Mouse (Mus musculus) CD4-positive, CD25-positive, alpha-beta regulatory T cell, adult 9 weeks (primary cell): ENCODE results near the gene Fam43b. TPM values are rescaled to one million over a fixed set of nuclear protein-coding genes. Genes with fewer than 3 reads are reported as not detected.

Experiments used
- polyA plus RNA-seq: library from polyadenylated mRNA; unstranded; fragments of 100-300 nt; shearing (Covaris generic); gene quantifications from one replicate; pipeline ENCODE4 v1.2.1, GENCODE M21; 2017

Fam43b gene
- not detected for polyA plus RNA-seq

DNA sequence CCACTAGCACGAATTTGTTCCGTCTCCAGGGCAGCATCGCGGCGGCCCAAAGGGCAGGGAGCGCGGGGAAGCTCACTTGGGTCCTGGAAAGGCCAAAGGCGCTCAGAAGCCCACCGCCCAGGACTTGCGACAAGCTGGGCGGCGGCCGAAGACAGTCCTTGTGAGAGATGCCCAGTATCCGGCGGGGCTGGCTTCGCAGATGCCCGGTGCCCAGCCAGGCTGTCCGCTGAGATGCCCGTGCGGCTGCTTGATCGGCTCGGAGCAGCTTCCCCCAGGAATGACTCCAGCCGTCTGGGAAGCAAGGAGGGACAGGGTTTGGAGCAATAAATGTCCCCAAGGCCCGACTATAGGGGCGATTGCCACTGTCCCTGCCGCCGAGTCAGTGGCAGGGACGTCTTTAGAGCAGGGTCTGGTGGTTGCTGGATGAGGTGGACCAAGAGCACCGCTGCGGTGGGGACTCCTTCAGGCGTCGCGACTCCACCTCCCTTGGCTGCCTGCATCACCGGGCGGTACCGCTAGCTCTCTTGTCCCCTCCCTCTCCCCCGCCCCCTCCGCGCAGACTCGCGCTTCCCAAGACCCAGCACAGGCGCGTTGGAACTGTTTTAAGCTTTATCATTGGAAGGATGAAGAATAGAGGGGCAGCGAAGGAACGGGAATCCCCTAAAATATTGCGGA lies at the start of gene Fam43b:
Gene Fam43b (minus strand): TSS at position 558 of the 675 bp plus-strand sequence.

DNA sequence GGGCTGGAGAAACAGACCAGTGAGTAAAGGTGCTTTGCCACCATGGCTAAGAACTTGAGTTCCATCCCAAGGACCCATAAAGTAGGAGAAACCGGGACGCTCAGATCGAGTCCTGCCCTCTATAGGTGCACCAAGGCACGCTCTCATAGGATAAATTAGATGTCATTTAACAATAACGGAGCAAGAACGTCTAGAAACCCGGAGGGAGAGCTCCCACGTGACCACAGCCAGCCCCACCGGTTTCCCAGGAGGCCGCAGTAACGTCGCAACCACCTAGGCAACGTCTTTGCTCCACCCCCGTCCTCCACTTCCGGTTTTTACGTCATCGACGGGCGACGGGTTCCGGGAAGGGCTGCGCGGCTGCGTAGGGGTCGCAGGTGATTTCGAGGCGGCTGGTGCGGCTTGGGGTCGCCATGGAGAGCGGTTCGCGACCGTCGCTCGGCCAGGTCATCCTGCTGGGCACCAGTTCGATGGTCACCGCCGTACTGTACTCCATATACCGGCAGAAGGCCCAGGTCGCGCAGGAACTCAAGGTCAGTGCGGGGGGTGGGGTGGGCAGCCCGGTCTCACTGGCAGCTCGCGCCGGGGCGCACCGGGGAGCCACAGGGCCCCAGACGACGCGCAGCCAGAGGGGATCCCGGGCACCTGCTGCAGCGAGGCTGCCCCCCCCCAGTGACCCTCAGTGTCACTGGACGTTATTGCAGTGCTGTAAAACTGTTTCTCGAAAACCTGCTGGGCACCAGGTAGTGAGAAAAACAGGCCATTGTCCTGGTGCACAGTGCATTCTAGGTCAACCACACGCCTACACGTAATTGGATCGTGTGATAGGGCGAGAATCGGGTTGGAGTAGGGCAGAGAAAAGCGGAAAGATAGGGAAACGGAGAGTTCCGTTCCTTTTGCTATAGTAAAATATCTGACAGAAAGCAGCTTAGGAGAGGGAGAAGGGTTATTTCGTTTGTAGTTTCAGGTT lies 38.3 kb upstream of the Fam43b start, which contains the start of gene Mul1:
Gene Mul1 (plus strand): TSS at position 325 of the 970 bp plus-strand sequence.

GRCm38 (mm10) chr4:138367641-138368497 lies 28.5 kb downstream of the Fam43b start, which contains the start of gene Cda:
TSS of gene Cda (minus strand) at chr4:138367992.

Other genes starting within 250 kb of the Fam43b start
- 205 TPM for gene Hp1bp3, start 180.2 kb downstream of the Fam43b start, polyA plus RNA-seq
- gene Sh2d5, start 146.1 kb downstream of the Fam43b start, polyA plus RNA-seq: 0.29 TPM
- gene Kif17, start 146.1 kb downstream of the Fam43b start, polyA plus RNA-seq: not detected
- gene Ddost, start 91.8 kb downstream of the Fam43b start, polyA plus RNA-seq: 103 TPM
- gene Pink1, start 70.2 kb downstream of the Fam43b start, polyA plus RNA-seq: 12.9 TPM
- gene Cda, start 28.5 kb downstream of the Fam43b start, polyA plus RNA-seq: not detected
- 16.6 TPM for gene Mul1, start 38.1 kb upstream of the Fam43b start, polyA plus RNA-seq
- 0.33 TPM for gene Camk2n1, start 57.8 kb upstream of the Fam43b start, polyA plus RNA-seq
- gene Vwa5b1, start 239.4 kb upstream of the Fam43b start, polyA plus RNA-seq: not detected